Mouse (Mus musculus) layer of hippocampus, postnatal 36 days (tissue): ENCODE data around the gene Eml2. TPM values are rescaled to one million over a fixed set of nuclear protein-coding genes. Genes with fewer than 3 reads are reported as not detected.

Source experiments
- DNase-seq, 2 experiments: peaks; one replicate each; pipeline ENCODE4 v3.0.0; 2022
- total RNA-seq, 2 experiments: library from RNA; stranded (reverse); gene quantifications; 2 replicates each; pipeline ENCODE4 v1.2.3; 2021

Eml2 gene
- total RNA-seq, 2 experiments from 2014 or later: 145 to 149 TPM

GRCm38 (mm10) chr7:19208201-19208910 is 32.1 kb downstream of the Eml2 start:
- no peak for DNase-seq

DNA sequence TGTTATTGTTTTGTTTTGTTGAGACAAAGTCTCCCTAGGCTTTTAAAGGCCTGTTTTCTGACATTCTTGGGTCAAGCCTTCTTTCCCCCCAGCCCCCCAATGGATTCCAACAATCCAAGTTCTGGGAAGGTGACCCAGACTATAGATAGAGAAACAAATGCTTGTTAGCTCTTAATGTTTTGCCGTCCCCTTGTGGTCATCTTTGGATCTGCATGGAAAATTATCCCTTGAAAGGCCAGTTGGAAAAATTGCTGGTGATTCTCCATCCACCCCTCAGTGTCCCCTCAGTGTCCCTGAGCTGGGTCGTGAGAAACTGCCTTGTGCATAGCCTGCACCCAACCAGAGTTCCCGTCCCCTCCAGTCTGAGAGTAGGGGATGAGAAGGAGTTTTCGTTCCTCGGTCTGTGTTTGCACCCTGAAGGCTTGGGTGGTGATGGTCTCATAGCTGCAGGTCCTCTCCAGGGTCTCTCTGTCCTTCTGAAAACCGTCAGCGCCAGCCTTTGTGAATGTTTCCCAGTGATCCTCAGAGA is 32.8 kb downstream of the Eml2 start:
- DNase-seq: peak in 1 of 2 experiments; percentile 36

DNA sequence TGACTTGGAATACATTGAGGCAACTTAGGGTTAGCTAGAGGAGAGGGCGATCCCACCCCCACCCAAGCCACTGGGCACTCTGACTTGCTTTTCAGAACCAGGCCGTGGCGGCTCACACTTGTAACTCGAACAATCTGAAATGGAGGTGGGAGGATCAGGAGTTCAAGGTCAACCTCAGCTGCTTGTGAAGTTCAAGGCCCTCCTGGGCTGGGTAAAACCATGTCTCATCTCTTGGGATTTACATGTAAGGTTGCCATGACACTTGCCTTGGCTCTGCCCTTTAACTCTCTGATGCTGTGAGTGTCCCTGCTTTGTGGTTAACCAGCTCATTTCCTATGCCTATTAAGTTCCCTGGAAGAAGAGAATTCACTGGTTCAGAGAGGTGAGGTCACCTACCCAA is 33.3 kb downstream of the Eml2 start:
- DNase-seq: no peak

DNA sequence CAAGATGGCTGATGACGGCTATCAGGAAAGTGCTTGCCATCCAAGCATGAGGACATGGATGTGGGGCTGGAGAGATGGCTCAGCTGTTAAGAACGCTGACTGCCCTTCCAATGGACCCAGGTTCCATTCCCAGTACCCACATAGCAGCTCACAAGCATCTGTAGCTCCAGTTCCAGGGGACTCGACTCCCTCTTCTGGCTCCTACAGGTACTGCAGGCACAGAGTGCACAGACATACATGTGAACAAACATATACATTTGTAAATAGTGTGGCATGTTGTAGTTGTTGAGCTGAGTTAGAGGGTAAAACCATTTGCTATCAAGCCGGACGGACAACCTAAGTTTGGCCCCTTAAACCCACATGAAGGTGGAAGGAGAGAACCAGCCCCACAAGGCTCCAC is 33.8 kb downstream of the Eml2 start:
- no peak for DNase-seq

GRCm38 (mm10) chr7:19211041-19211675 is 34.9 kb downstream of the Eml2 start:
- DNase-seq: no peak

DNA sequence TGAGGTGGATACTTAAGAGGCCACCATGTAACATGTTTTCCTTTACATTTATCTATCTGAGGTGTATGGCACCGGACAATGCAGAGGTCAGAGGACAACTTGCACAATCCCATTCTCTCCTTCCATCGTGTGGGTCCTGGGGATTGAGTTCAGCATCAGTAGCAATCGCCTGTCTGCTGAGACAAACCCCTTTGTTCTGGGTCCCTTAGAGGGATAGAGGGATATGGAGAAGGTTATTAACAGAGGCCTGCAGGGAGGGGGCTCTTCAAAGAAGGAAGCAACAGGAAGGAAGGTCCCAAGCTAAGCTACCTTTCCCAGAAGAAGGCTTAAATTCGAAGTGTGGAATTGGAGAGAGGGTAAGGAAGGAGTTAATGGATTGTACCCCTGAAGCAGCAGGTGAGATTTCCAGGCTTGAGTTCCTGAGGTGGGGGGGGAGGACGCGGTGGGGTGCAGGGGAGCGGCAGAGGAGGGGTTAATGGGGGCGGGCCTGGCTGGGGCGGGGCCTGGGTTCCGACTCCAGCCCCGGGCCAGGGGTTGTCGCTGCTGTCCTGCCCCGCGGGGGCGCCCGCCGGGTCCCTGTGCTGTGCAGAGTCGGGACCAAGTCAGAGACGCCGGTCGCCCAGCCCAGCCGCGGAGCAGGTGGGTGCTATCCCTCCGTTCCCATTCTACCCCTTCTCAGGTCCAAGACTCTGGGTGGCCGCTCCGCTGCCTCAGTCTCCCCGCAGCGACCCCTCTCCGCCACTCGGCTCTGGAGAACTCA is 36.0 kb downstream of the Eml2 start, which contains the start of gene Gpr4:
Gene Gpr4 (plus strand): TSS at position 543 of the 760 bp plus-strand sequence.
- DNase-seq: no peak

GRCm38 (mm10) chr7:19213385-19213784 is 37.2 kb downstream of the Eml2 start:
- DNase-seq: no peak

DNA sequence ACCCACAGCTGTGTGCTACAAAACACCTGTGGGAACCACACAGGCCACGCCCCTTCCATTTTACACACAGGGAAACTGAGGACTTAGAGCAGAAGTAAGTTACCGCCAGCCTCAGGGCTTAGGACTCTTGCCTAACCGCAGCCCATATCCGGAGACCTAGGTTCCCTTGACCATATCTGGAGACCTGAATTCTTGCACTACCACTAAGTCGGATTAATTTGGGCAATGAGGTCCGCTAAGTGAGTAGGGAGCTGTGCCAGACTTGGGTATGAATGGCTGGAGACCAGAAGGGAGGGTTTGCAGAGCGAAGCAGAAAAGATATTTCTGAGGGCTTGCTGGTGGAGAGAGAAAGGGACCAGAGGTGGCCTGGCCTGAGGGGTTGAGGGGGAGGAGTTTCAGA is 38.1 kb downstream of the Eml2 start:
- no peak for DNase-seq

- no peak for DNase-seq
These were observed 38.7 kb downstream of the Eml2 start for GRCm38 (mm10) chr7:19214940-19215339.

- no peak for DNase-seq
These were observed 41.3 kb downstream of the Eml2 start for GRCm38 (mm10) chr7:19217492-19217891.

DNA sequence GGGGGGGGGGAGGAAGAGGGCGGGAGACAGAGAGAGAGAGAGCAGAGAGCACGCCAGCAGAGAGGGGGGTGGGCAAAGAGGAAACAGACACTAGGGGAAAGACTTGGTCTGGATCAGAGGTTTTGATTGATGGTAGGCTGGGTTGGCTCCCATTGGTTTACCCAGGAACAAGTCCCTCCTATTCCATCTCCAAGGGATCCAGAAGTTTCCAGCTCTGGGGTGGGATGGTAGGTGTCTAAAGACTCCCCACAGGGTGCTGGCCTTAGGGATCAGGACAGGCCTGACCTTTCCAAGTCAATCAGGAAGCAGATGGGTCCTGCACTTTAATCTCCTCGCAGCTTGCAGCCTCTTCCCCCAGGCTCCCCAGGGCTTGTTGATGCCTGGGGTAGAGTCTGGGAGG is 41.7 kb downstream of the Eml2 start:
- no peak for DNase-seq

GRCm38 (mm10) chr7:19220061-19220460 is 43.8 kb downstream of the Eml2 start:
- no peak for DNase-seq

GRCm38 (mm10) chr7:19222189-19222588 is 46.0 kb downstream of the Eml2 start:
- DNase-seq: no peak

GRCm38 (mm10) chr7:19222875-19223274 is 46.7 kb downstream of the Eml2 start:
- DNase-seq: no peak

GRCm38 (mm10) chr7:19224933-19225332 is 48.7 kb downstream of the Eml2 start:
- DNase-seq: no peak

GRCm38 (mm10) chr7:19226817-19227797 is 50.9 kb downstream of the Eml2 start:
- DNase-seq: peak; percentile 45 to 50

- peak; percentile 99 for DNase-seq
These were observed 51.9 kb downstream of the Eml2 start, which contains the start of gene Opa3 for GRCm38 (mm10) chr7:19227883-19228792. Gene Opa3, plus strand, starts transcription at chr7:19228334.

DNA sequence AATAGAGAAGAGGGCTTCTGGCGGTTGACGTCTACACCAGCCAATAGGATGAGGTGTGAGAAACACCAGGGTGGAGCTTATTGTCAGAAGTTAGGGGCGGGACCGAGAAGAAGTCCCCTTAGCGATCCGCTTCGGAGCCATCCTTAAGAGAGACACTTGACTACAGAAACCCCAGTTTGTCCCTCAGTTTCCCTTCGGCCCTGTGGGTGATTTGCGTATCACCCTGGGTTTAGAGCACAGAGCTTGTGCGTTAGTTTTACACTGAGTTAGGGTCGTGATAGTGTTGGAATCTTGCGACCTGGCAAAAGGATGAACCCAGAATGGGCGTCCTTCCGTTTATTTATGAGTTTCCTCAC is 52.5 kb downstream of the Eml2 start:
- no peak for DNase-seq

- no peak for DNase-seq
These were observed 53.2 kb downstream of the Eml2 start for GRCm38 (mm10) chr7:19229404-19229803.

DNA sequence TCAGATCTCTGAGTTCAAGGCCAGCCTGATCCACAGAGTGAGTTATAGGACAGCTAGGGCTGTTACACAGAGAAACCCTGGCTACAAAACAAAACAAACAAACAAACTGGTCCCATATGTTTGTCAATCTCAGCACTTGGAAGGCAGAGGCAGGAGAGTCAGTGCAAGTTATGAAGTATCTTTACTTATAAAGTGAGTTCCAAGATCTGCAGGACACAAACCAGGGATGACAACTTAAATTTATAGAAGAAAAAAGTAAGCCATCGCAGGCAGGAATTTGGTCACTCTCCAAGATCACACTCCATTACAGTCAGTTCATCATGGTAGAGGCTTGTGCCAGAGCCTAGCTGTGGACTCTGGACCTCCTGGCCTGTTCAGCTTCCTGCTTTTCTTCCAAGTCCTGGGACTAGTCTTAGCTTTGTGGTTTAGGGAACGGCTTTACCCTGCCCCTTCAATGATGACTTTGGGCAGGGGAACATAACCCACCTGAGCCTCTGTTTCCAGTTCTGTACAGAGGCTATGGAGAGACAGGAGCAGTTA is 53.9 kb downstream of the Eml2 start:
- no peak for DNase-seq

DNA sequence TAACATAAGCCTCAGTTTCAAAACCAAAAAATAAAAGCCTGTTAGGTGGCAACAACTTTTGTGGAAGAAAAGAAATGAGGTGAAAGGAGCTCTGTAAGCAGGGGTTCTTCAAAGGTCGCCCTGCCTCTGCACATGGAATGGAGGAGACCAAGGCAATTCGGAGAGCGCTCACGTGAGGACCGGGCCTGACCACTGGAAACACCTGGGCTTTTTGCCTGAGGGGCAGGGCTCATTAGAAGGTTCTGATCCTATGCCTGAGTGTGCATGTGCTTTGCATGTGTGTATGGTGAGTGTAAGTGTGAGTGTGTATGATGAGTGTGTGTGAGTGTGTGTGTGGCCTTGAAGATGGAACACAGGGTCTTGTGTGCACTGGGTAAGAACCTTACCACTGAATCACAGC is 54.7 kb downstream of the Eml2 start:
- DNase-seq: no peak
